Comparison of ENCODE assay signal across 9 mouse cellular contexts in the genomic region with DNA sequence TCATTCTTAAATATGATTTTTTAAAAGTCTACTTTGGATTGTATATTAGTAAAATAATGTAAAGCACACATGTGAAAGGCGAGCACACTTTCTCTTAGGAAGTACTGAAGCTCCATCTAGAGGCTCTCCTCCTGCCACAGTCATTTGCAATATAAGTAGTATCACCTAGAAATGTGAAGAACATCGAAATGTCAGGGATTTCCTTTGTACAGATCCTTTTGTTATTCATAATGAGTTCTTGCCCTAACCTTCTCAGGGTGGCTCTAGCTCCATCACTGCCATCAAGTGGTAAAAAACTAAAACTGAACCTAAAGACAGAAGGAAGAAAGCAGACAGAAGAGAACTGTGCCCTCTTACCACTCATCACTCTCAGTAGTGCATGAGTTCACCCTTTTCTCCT. TPM values are rescaled to one million over a fixed set of nuclear protein-coding genes. Genes with fewer than 3 reads are reported as not detected.
A peak's percentile ranks its signal among the peaks of the same experiment; 100 is the strongest.
DNase-seq lines count a peak whose midpoint lies in the region; ATAC-seq lines count a peak whose summit lies in the region.
"Had no signal": no experiment of that assay in that cellular context is flagged by ENCODE, and none has a peak within 500 bp of the region (broad histone marks: within the 10 kb centered on the region; RNA-seq: fewer than 3 reads in every experiment).

No protein-coding gene starts in this region.

- peak; percentile 69 for ATAC-seq in forebrain, embryonic 11.5 days (replicated peaks; ENCODE audit: low FRiP score)
- 0 out of 2 replicates have a peak, but pooled peaks have one; percentile 38 for ATAC-seq in neural tube, embryonic 11.5 days (ENCODE audit: insufficient read depth, low FRiP score, low TSS enrichment)
- ATAC-seq in forebrain, embryonic 15.5 days (replicated peaks): peak; percentile 68

- H3K4me1 ChIP-seq in forebrain, embryonic 11.5 days (replicated peaks; ENCODE audit: control insufficient read depth, insufficient read depth, low read length): no peaks in the 10 kb centered on the region
- H3K4me1 ChIP-seq in forebrain, embryonic 10.5 days: no peaks in the 10 kb centered on the region
- no peaks in the 10 kb centered on the region for H3K4me1 ChIP-seq in neural tube, embryonic 11.5 days (ENCODE audit: control insufficient read depth, insufficient read depth, low read length)
- H3K4me1 ChIP-seq in forebrain, embryonic 15.5 days: no peaks in the 10 kb centered on the region
- H3K4me1 ChIP-seq: embryonic facial prominence, embryonic 13.5 days had no signal

- H3K9me3 ChIP-seq in forebrain, embryonic 11.5 days (ENCODE audit: control insufficient read depth, low read length): no peaks in the 10 kb centered on the region
- no peaks in the 10 kb centered on the region for H3K9me3 ChIP-seq in forebrain, embryonic 10.5 days
- H3K9me3 ChIP-seq in neural tube, embryonic 11.5 days (ENCODE audit: control insufficient read depth, low read length): no peaks in the 10 kb centered on the region
- no peaks in the 10 kb centered on the region for H3K9me3 ChIP-seq in forebrain, embryonic 15.5 days
- H3K9me3 ChIP-seq: embryonic facial prominence, embryonic 13.5 days had no signal

- H3K27ac ChIP-seq in forebrain, embryonic 11.5 days (ENCODE audit: low read depth, low read length): no peak overlapping the region
- H3K27ac ChIP-seq in forebrain, embryonic 10.5 days: no peak overlapping the region
- no peak overlapping the region for H3K27ac ChIP-seq in neural tube, embryonic 11.5 days (ENCODE audit: low read depth, low read length)
- H3K27ac ChIP-seq in forebrain, embryonic 15.5 days (replicated peaks): no peak overlapping the region
- H3K27ac ChIP-seq: embryonic facial prominence, embryonic 13.5 days had no signal

- WGBS in forebrain, embryonic 11.5 days: 50% methylated on average over 2 of the region's 2 CpGs
- 56% methylated on average over 2 of the region's 2 CpGs for WGBS in forebrain, embryonic 10.5 days
- WGBS in neural tube, embryonic 11.5 days: 63% methylated on average over 2 of the region's 2 CpGs
- 45% methylated on average over 2 of the region's 2 CpGs for WGBS in forebrain, embryonic 15.5 days

- H3K4me2 ChIP-seq in forebrain, embryonic 11.5 days (ENCODE audit: low read depth, low read length, severe bottlenecking): no peak overlapping the region
- H3K4me2 ChIP-seq in neural tube, embryonic 11.5 days (ENCODE audit: low read depth): no peak overlapping the region
- H3K4me2 ChIP-seq in forebrain, embryonic 15.5 days (replicated peaks): no peak overlapping the region
- H3K4me2 ChIP-seq: embryonic facial prominence, embryonic 13.5 days had no signal

- H3K9ac ChIP-seq in forebrain, embryonic 11.5 days (ENCODE audit: low read length): no peak overlapping the region
- no peak overlapping the region for H3K9ac ChIP-seq in neural tube, embryonic 11.5 days (ENCODE audit: low read length)
- H3K9ac ChIP-seq in forebrain, embryonic 15.5 days (replicated peaks): no peak overlapping the region
- H3K9ac ChIP-seq: embryonic facial prominence, embryonic 13.5 days had no signal

- no peaks in the 10 kb centered on the region for H3K27me3 ChIP-seq in forebrain, embryonic 11.5 days (ENCODE audit: control insufficient read depth, insufficient read depth, low read length)
- no peaks in the 10 kb centered on the region for H3K27me3 ChIP-seq in forebrain, embryonic 10.5 days (ENCODE audit: poor library complexity, severe bottlenecking)
- no peaks in the 10 kb centered on the region for H3K27me3 ChIP-seq in neural tube, embryonic 11.5 days (ENCODE audit: control insufficient read depth, insufficient read depth, low read length)
- no peaks in the 10 kb centered on the region for H3K27me3 ChIP-seq in forebrain, embryonic 15.5 days
- no peaks in the 10 kb centered on the region for H3K27me3 ChIP-seq in splenic B cell, adult 2 months (ENCODE audit: control insufficient read depth, insufficient read depth, low read length, poor library complexity, severe bottlenecking)
- H3K27me3 ChIP-seq: embryonic facial prominence, embryonic 13.5 days had no signal

- no peak overlapping the region for H3K4me3 ChIP-seq in forebrain, embryonic 11.5 days (ENCODE audit: low read depth, low read length)
- H3K4me3 ChIP-seq in forebrain, embryonic 10.5 days: no peak overlapping the region
- H3K4me3 ChIP-seq in neural tube, embryonic 11.5 days (ENCODE audit: low read depth, low read length): no peak overlapping the region
- H3K4me3 ChIP-seq in forebrain, embryonic 15.5 days: no peak overlapping the region
- H3K4me3 ChIP-seq: embryonic facial prominence, embryonic 13.5 days had no signal

- no peak for DNase-seq in forebrain, embryonic 11.5 days (ENCODE audit: low spot score)
- DNase-seq in forebrain, embryonic 10.5 days (ENCODE audit: extremely low spot score, low spot score): no peak
- DNase-seq in neural tube, embryonic 11.5 days (ENCODE audit: low spot score): no peak
- DNase-seq in neural tube, embryonic 10.5 days (ENCODE audit: extremely low spot score, low spot score): no peak
- peak; percentile 32 for DNase-seq in splenic B cell, adult 2 months (ENCODE audit: low read depth, low spot score)
- DNase-seq in kidney, postnatal 10 days: no peak
- DNase-seq in frontal cortex, postnatal 36 days (ENCODE audit: low spot score in 2 of 2): no peak

- no peaks in the 10 kb centered on the region for H3K36me3 ChIP-seq in forebrain, embryonic 11.5 days (ENCODE audit: control insufficient read depth, insufficient read depth, low read length)
- peaks cover 5% of the 10 kb centered on the region for H3K36me3 ChIP-seq in forebrain, embryonic 10.5 days (replicated peaks)
- H3K36me3 ChIP-seq in neural tube, embryonic 11.5 days (ENCODE audit: control insufficient read depth, insufficient read depth, low read length): no peaks in the 10 kb centered on the region
- no peaks in the 10 kb centered on the region for H3K36me3 ChIP-seq in forebrain, embryonic 15.5 days
- H3K36me3 ChIP-seq in splenic B cell, adult 2 months (ENCODE audit: control insufficient read depth, insufficient read depth, low read length, poor library complexity, severe bottlenecking): no peaks in the 10 kb centered on the region
- H3K36me3 ChIP-seq: embryonic facial prominence, embryonic 13.5 days had no signal

RNA-seq across cellular contexts. Expression of a gene that starts 49.2 kb away (rescaled TPM):
- polyA plus RNA-seq in forebrain, embryonic 11.5 days (2014; fragmentation: Nextera tagmentation; extraction: Ambion mirVana): 39.0 and 41.8 TPM in 2 replicates
- 34.7 and 36.8 TPM in 2 replicates for polyA plus RNA-seq in forebrain, embryonic 10.5 days (2016; fragmentation: Nextera tagmentation; extraction: Ambion mirVana)
- polyA plus RNA-seq in neural tube, embryonic 11.5 days (2014; fragmentation: Nextera tagmentation; extraction: Ambion mirVana): 25.1 and 25.6 TPM in 2 replicates
- polyA plus RNA-seq in forebrain, embryonic 15.5 days (2015; fragmentation: Nextera tagmentation; extraction: Ambion mirVana): 28.2 and 30.3 TPM in 2 replicates
